Mouse (Mus musculus): ENCODE data around the gene Zzz3. TPM values are rescaled to one million over a fixed set of nuclear protein-coding genes. Genes with fewer than 3 reads are reported as not detected.

The Zzz3 gene
- polyA plus RNA-seq, 1 experiment from 2014 or later: 25.5 TPM

- TF ChIP-seq EP300 (IDR thresholded peaks at IDR 0.05) (no peak), CTCF (IDR thresholded peaks at IDR 0.05) (no peak)
- WGBS: 89% methylated on average over 5 of the region's 6 CpGs
- H3K9ac ChIP-seq (replicated peaks; ENCODE audit: low read depth): no peak overlapping the region
- no peak overlapping the region for H3K4me2 ChIP-seq (replicated peaks; ENCODE audit: low read depth, low read length)
- no peaks in the 10 kb centered on the region for H3K9me3 ChIP-seq (ENCODE audit: low read length)
- H3K36me3 ChIP-seq (ENCODE audit: insufficient read depth, low read length): no peaks in the 10 kb centered on the region
- DNase-seq (ENCODE audit: low spot score) (no peak), ATAC-seq (no peak)
- H3K27ac ChIP-seq (ENCODE audit: low read length): no peak overlapping the region
- H3K4me3 ChIP-seq (ENCODE audit: low read depth, low read length): no peak overlapping the region
- no peaks in the 10 kb centered on the region for H3K27me3 ChIP-seq (replicated peaks; ENCODE audit: insufficient read depth, low read length)
- no peaks in the 10 kb centered on the region for H3K4me1 ChIP-seq (ENCODE audit: insufficient read depth, low read depth, low read length)
These were observed 70.1 kb downstream of the Zzz3 start for GRCm38 (mm10) chr3:152465338-152465737.

- DNase-seq (ENCODE audit: low spot score): no peak
- Histone ChIP-seq H3K27me3 (replicated peaks; ENCODE audit: insufficient read depth, low read length) (no peaks in the 10 kb centered on the region), H3K4me1 (ENCODE audit: insufficient read depth, low read depth, low read length) (no peaks in the 10 kb centered on the region), H3K9ac (replicated peaks; ENCODE audit: low read depth) (no peak overlapping the region), H3K27ac (ENCODE audit: low read length) (no peak overlapping the region), H3K9me3 (ENCODE audit: low read length) (no peaks in the 10 kb centered on the region), H3K4me2 (replicated peaks; ENCODE audit: low read depth, low read length) (no peak overlapping the region), H3K36me3 (ENCODE audit: insufficient read depth, low read length) (no peaks in the 10 kb centered on the region), H3K4me3 (ENCODE audit: low read depth, low read length) (no peak overlapping the region)
- no peak for TF ChIP-seq EP300 (IDR thresholded peaks at IDR 0.05)
- no peak for TF ChIP-seq CTCF (IDR thresholded peaks at IDR 0.05)
- WGBS: 68% methylated on average over 9 of the region's 9 CpGs
- no peak for ATAC-seq
These were observed 71.6 kb downstream of the Zzz3 start for GRCm38 (mm10) chr3:152466849-152467248.

- Histone ChIP-seq H3K4me1 (ENCODE audit: insufficient read depth, low read depth, low read length) (no peaks in the 10 kb centered on the region), H3K4me2 (replicated peaks; ENCODE audit: low read depth, low read length) (no peak overlapping the region), H3K36me3 (ENCODE audit: insufficient read depth, low read length) (no peaks in the 10 kb centered on the region), H3K4me3 (ENCODE audit: low read depth, low read length) (no peak overlapping the region), H3K9me3 (ENCODE audit: low read length) (no peaks in the 10 kb centered on the region), H3K27me3 (replicated peaks; ENCODE audit: insufficient read depth, low read length) (no peaks in the 10 kb centered on the region), H3K27ac (ENCODE audit: low read length) (no peak overlapping the region), H3K9ac (replicated peaks; ENCODE audit: low read depth) (no peak overlapping the region)
- ATAC-seq (no peak), DNase-seq (ENCODE audit: low spot score) (no peak)
- 84% methylated on average over 4 of the region's 4 CpGs for WGBS
- TF ChIP-seq CTCF (IDR thresholded peaks at IDR 0.05) (no peak), EP300 (IDR thresholded peaks at IDR 0.05) (no peak)
These were observed 72.0 kb downstream of the Zzz3 start for GRCm38 (mm10) chr3:152467312-152467711.

- Histone ChIP-seq H3K9ac (replicated peaks; ENCODE audit: low read depth) (no peak overlapping the region), H3K9me3 (ENCODE audit: low read length) (no peaks in the 10 kb centered on the region), H3K36me3 (ENCODE audit: insufficient read depth, low read length) (no peaks in the 10 kb centered on the region), H3K27me3 (replicated peaks; ENCODE audit: insufficient read depth, low read length) (no peaks in the 10 kb centered on the region), H3K4me2 (replicated peaks; ENCODE audit: low read depth, low read length) (no peak overlapping the region), H3K4me1 (ENCODE audit: insufficient read depth, low read depth, low read length) (no peaks in the 10 kb centered on the region), H3K4me3 (ENCODE audit: low read depth, low read length) (no peak overlapping the region), H3K27ac (ENCODE audit: low read length) (no peak overlapping the region)
- DNase-seq (ENCODE audit: low spot score): no peak
- no peak for TF ChIP-seq EP300 (IDR thresholded peaks at IDR 0.05)
- no peak for TF ChIP-seq CTCF (IDR thresholded peaks at IDR 0.05)
- no peak for ATAC-seq
- WGBS: 88% methylated on average over 8 of the region's 8 CpGs
These were observed 72.8 kb downstream of the Zzz3 start for GRCm38 (mm10) chr3:152468032-152468431.

- no peak overlapping the region for H3K9ac ChIP-seq (replicated peaks; ENCODE audit: low read depth)
- no peak for DNase-seq (ENCODE audit: low spot score)
- no peak overlapping the region for H3K4me2 ChIP-seq (replicated peaks; ENCODE audit: low read depth, low read length)
- H3K27me3 ChIP-seq (replicated peaks; ENCODE audit: insufficient read depth, low read length): no peaks in the 10 kb centered on the region
- H3K36me3 ChIP-seq (ENCODE audit: insufficient read depth, low read length): no peaks in the 10 kb centered on the region
- no peaks in the 10 kb centered on the region for H3K4me1 ChIP-seq (ENCODE audit: insufficient read depth, low read depth, low read length)
- no peaks in the 10 kb centered on the region for H3K9me3 ChIP-seq (ENCODE audit: low read length)
- no peak overlapping the region for H3K27ac ChIP-seq (ENCODE audit: low read length)
- TF ChIP-seq CTCF (IDR thresholded peaks at IDR 0.05) (no peak), EP300 (IDR thresholded peaks at IDR 0.05) (no peak)
- no peak overlapping the region for H3K4me3 ChIP-seq (ENCODE audit: low read depth, low read length)
- no peak for ATAC-seq
- WGBS: 73% methylated on average over 12 of the region's 12 CpGs
These were observed 73.3 kb downstream of the Zzz3 start for GRCm38 (mm10) chr3:152468569-152469041.

GRCm38 (mm10) chr3:152469423-152470200 lies 74.3 kb downstream of the Zzz3 start:
- 63% methylated on average over 18 of the region's 18 CpGs for whole genome bisulfite sequencing
- TF ChIP-seq CTCF (IDR thresholded peaks at IDR 0.05): no peak
- TF ChIP-seq EP300 (IDR thresholded peaks at IDR 0.05): no peak
- Histone ChIP-seq H3K4me3 (ENCODE audit: low read depth, low read length) (no peak overlapping the region), H3K4me1 (ENCODE audit: insufficient read depth, low read depth, low read length) (no peaks in the 10 kb centered on the region), H3K27me3 (replicated peaks; ENCODE audit: insufficient read depth, low read length) (no peaks in the 10 kb centered on the region), H3K36me3 (ENCODE audit: insufficient read depth, low read length) (no peaks in the 10 kb centered on the region), H3K4me2 (replicated peaks; ENCODE audit: low read depth, low read length) (no peak overlapping the region), H3K9ac (replicated peaks; ENCODE audit: low read depth) (no peak overlapping the region), H3K27ac (ENCODE audit: low read length) (no peak overlapping the region), H3K9me3 (ENCODE audit: low read length) (no peaks in the 10 kb centered on the region)
- ATAC-seq (no peak), DNase-seq (ENCODE audit: low spot score) (no peak)

Measured in lung, postnatal 0 days (tissue).